In the genomic region with DNA sequence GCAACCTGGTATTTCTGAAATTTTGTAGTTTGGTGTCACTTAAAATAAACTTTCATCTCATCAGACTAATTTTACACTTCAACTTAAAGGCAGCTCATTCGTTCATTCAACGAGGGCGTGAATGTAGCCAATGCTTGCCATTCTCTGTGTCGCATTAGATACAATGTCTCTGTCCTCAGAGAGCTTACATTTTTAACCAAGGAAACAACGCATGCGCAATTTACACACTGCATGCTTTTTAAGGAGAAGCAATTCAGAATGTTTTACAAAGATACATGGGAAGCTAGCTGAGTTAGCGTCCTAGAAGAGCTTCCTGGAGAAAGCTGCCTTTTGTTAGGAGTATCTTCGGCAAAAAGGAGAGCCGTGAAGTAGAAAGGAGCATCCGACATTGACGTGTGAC, we compare ENCODE assay signal across 8 mouse cellular contexts. TPM values are rescaled to one million over a fixed set of nuclear protein-coding genes. Genes with fewer than 3 reads are reported as not detected.
DNase-seq lines count a peak whose midpoint lies in the region; ATAC-seq and TF ChIP-seq lines count a peak whose summit lies in the region.

No protein-coding gene starts in this region.

- H3K27me3 ChIP-seq in heart, postnatal 0 days (ENCODE audit: control insufficient read depth, insufficient read depth, low read length) = no peaks in the 10 kb centered on the region
- no peaks in the 10 kb centered on the region for H3K27me3 ChIP-seq in forebrain, embryonic 16.5 days (replicated peaks; ENCODE audit: control insufficient read depth, insufficient read depth, low read length)
- no peaks in the 10 kb centered on the region for H3K27me3 ChIP-seq in midbrain, embryonic 12.5 days

- no peak for TF ChIP-seq CTCF in heart, postnatal 0 days (IDR thresholded peaks at IDR 0.05; ENCODE audit: low read depth)

- peak overlapping the region; percentile 98 for H3K27ac ChIP-seq in heart, postnatal 0 days (ENCODE audit: low read depth)
- H3K27ac ChIP-seq in forebrain, embryonic 16.5 days (ENCODE audit: low read length) = peak overlapping the region; percentile 92
- no peak overlapping the region for H3K27ac ChIP-seq in midbrain, embryonic 12.5 days (replicated peaks)

- DNase-seq in heart, postnatal 0 days (ENCODE audit: low spot score) = peak; percentile 41
- DNase-seq in heart, postnatal 4 days = no peak
- DNase-seq in NIH3T3 (ENCODE audit: low read depth) = peak; percentile 26
- no peak for DNase-seq in left cerebral cortex, postnatal 4 days
- no peak for DNase-seq in spleen, postnatal 4 days (ENCODE audit: low spot score in 2 of 2)
- no peak for DNase-seq in right cerebral cortex, postnatal 36 days (ENCODE audit: low spot score in 2 of 2)

- no peak for TF ChIP-seq EP300 in heart, postnatal 0 days (IDR thresholded peaks at IDR 0.05; ENCODE audit: low read depth)

- peak overlapping the region; percentile 98 for H3K9ac ChIP-seq in heart, postnatal 0 days (replicated peaks; ENCODE audit: low read depth, low read length)
- peak overlapping the region; percentile 85 for H3K9ac ChIP-seq in forebrain, embryonic 16.5 days (replicated peaks; ENCODE audit: low read depth, low read length)
- H3K9ac ChIP-seq in midbrain, embryonic 12.5 days (replicated peaks) = peak overlapping the region; percentile 95; the same call in 1 of the 2 replicates

- peak overlapping the region; percentile 77 for H3K4me2 ChIP-seq in heart, postnatal 0 days (ENCODE audit: low read depth, low read length)
- H3K4me2 ChIP-seq in forebrain, embryonic 16.5 days (ENCODE audit: low read length) = peak overlapping the region; percentile 64
- H3K4me2 ChIP-seq in midbrain, embryonic 12.5 days (replicated peaks) = peak overlapping the region; percentile 83

- no peaks in the 10 kb centered on the region for H3K9me3 ChIP-seq in heart, postnatal 0 days (replicated peaks; ENCODE audit: control insufficient read depth, low read length)
- H3K9me3 ChIP-seq in forebrain, embryonic 16.5 days (ENCODE audit: control insufficient read depth, low read length) = no peaks in the 10 kb centered on the region
- H3K9me3 ChIP-seq in midbrain, embryonic 12.5 days = no peaks in the 10 kb centered on the region

- intact Hi-C loops in left cerebral cortex, postnatal 4 days (cut with DNase I) = loop anchor here (5.0 kb wide), 1 partner anchor 66 kb away; a partner anchor contains a TSS

- WGBS in heart, postnatal 0 days = 55% methylated on average over 11 of the region's 11 CpGs
- 58% methylated on average over 11 of the region's 11 CpGs for WGBS in forebrain, embryonic 16.5 days
- 62% methylated on average over 11 of the region's 11 CpGs for WGBS in midbrain, embryonic 12.5 days

- H3K36me3 ChIP-seq in heart, postnatal 0 days (replicated peaks; ENCODE audit: control insufficient read depth, insufficient read depth, low read length) = no peaks in the 10 kb centered on the region
- H3K36me3 ChIP-seq in forebrain, embryonic 16.5 days (ENCODE audit: control insufficient read depth, insufficient read depth) = no peaks in the 10 kb centered on the region
- no peaks in the 10 kb centered on the region for H3K36me3 ChIP-seq in midbrain, embryonic 12.5 days

- peak overlapping the region; percentile 90 for H3K4me3 ChIP-seq in heart, postnatal 0 days (ENCODE audit: low read depth, low read length)
- peak overlapping the region; percentile 91 for H3K4me3 ChIP-seq in forebrain, embryonic 16.5 days (replicated peaks; ENCODE audit: low read length)
- peak overlapping the region; percentile 90 for H3K4me3 ChIP-seq in midbrain, embryonic 12.5 days

- H3K4me1 ChIP-seq in heart, postnatal 0 days (ENCODE audit: control insufficient read depth, insufficient read depth) = peaks cover 27% of the 10 kb centered on the region
- peaks cover 23% of the 10 kb centered on the region for H3K4me1 ChIP-seq in forebrain, embryonic 16.5 days (replicated peaks; ENCODE audit: control insufficient read depth, insufficient read depth, low read length)
- H3K4me1 ChIP-seq in midbrain, embryonic 12.5 days = peaks cover 22% of the 10 kb centered on the region

- no peak for ATAC-seq in heart, postnatal 0 days (ENCODE audit: insufficient read depth, low read depth)
- no peak for ATAC-seq in forebrain, embryonic 16.5 days
- ATAC-seq in midbrain, embryonic 12.5 days (ENCODE audit: low FRiP score, low read depth) = no peak

RNA-seq across cellular contexts. Expression of a gene that starts 0.9 kb away (rescaled TPM):
- 42.0 and 45.2 TPM in 2 replicates for total RNA-seq in heart, postnatal 0 days (2014; rRNA removed; ENCODE audit: low replicate concordance)
- polyA plus RNA-seq in heart, postnatal 0 days (2015; fragmentation: Nextera tagmentation; extraction: Ambion mirVana) = 7.2 and 7.7 TPM in 2 replicates
- 10 to 100 TPM; 57.3 to 58.2 TPM for total RNA-seq in heart, postnatal 4 days (2021)
- 5.1 and 6.0 TPM in 2 replicates for polyA plus RNA-seq in forebrain, embryonic 16.5 days (2015; fragmentation: Nextera tagmentation; extraction: Ambion mirVana)
- polyA plus RNA-seq in midbrain, embryonic 12.5 days (2016; fragmentation: Nextera tagmentation; extraction: Ambion mirVana) = 5.2 and 5.4 TPM in 2 replicates
- 10 to 100 TPM; 42.0 to 43.0 TPM for total RNA-seq in left cerebral cortex, postnatal 4 days (2021)

RNA-seq across cellular contexts. Expression of a gene that starts 46.0 kb away (rescaled TPM):
- total RNA-seq in heart, postnatal 0 days (2014; rRNA removed; ENCODE audit: low replicate concordance) = 6.0 and 17.2 TPM in 2 replicates
- polyA plus RNA-seq in heart, postnatal 0 days (2015; fragmentation: Nextera tagmentation; extraction: Ambion mirVana) = 21.3 and 21.6 TPM in 2 replicates
- total RNA-seq in heart, postnatal 4 days (2021) = 10 to 100 TPM; 17.5 to 17.6 TPM
- polyA plus RNA-seq in forebrain, embryonic 16.5 days (2015; fragmentation: Nextera tagmentation; extraction: Ambion mirVana) = 40.8 and 43.9 TPM in 2 replicates
- polyA plus RNA-seq in midbrain, embryonic 12.5 days (2016; fragmentation: Nextera tagmentation; extraction: Ambion mirVana) = 40.5 and 43.0 TPM in 2 replicates
- 10 to 100 TPM; 40.6 to 45.3 TPM for total RNA-seq in left cerebral cortex, postnatal 4 days (2021)

Comparison
In these comparisons a context has a peak if more than half of its experiments do, and no peak if none do; other contexts are left out.
1. DNase-seq: peak in heart, postnatal 0 days (single experiment) and NIH3T3 (single experiment); none in heart, postnatal 4 days (single experiment), left cerebral cortex, postnatal 4 days (single experiment), spleen, postnatal 4 days (0 of 2) and right cerebral cortex, postnatal 36 days (0 of 2).
2. Peak in every context shown above with its lines, with median percentiles within 50 percentile points of each other: H3K4me2 ChIP-seq, H3K4me3 ChIP-seq and H3K9ac ChIP-seq.